Mouse (Mus musculus): ENCODE data around the gene Rdh13.

GRCm38 (mm10) chr7:4491308-4491707 is 45.9 kb upstream of the Rdh13 start:
- TF ChIP-seq CTCF (IDR thresholded peaks at IDR 0.05; ENCODE audit: low read depth, low read length) (no peak), POLR2A (IDR thresholded peaks at IDR 0.05; ENCODE audit: borderline replicate concordance, low read depth, low read length) (no peak)

Data from bone marrow macrophage, adult 2 months (primary cell).